Mouse (Mus musculus) intestine, postnatal 0 days (tissue): ENCODE measurements around the gene Rnf5. TPM values are rescaled to one million over a fixed set of nuclear protein-coding genes. Genes with fewer than 3 reads are reported as not detected.
A peak's percentile ranks its signal among the peaks of the same experiment; 100 is the strongest.

Source experiments
- ATAC-seq: fragments of 200-750 bp; cut with Nextera tagmentation; 2 replicates; pipeline ENCODE4 v1.8.0; 2017; ENCODE audit warnings: mild to moderate bottlenecking, moderate TSS enrichment, moderate library complexity
- H3K27ac ChIP-seq: fragments of 300-500 bp; sonication (generic); 2 replicates; pipeline ENCODE4 v1.5.1; 2014; ENCODE audit warnings: mild to moderate bottlenecking, low read depth, low read length, moderate library complexity
- H3K27me3 ChIP-seq: fragments of 300-500 bp; sonication (generic); replicated peaks from 2 replicates; pipeline ENCODE4 v1.6.1; 2014; ENCODE audit warnings: low read length, mixed read lengths; ENCODE audit not compliant: control insufficient read depth, insufficient read depth
- H3K36me3 ChIP-seq: fragments of 300-500 bp; sonication (generic); 2 replicates; pipeline ENCODE4 v1.6.1; 2014; ENCODE audit warnings: mild to moderate bottlenecking, moderate library complexity; ENCODE audit not compliant: control insufficient read depth, insufficient read depth
- H3K4me1 ChIP-seq: fragments of 300-500 bp; sonication (generic); replicated peaks from 2 replicates; pipeline ENCODE4 v1.6.1; 2014; ENCODE audit warnings: antibody characterized with exemption, low read length, mixed read lengths; ENCODE audit not compliant: control insufficient read depth, insufficient read depth
- H3K4me2 ChIP-seq: fragments of 300-500 bp; sonication (generic); replicated peaks from 2 replicates; pipeline ENCODE4 v1.6.1; 2014; ENCODE audit warnings: low read depth, mild to moderate bottlenecking, moderate library complexity
- H3K4me3 ChIP-seq: fragments of 300-500 bp; sonication (generic); 2 replicates; pipeline ENCODE4 v1.5.1; 2014; ENCODE audit warnings: low read depth, low read length
- H3K9ac ChIP-seq: fragments of 300-500 bp; sonication (generic); 2 replicates; pipeline ENCODE4 v1.6.1; 2014; ENCODE audit warnings: mild to moderate bottlenecking, low read depth, low read length
- H3K9me3 ChIP-seq: fragments of 300-500 bp; sonication (generic); 2 replicates; pipeline ENCODE4 v1.6.1; 2016; ENCODE audit warnings: mixed run types; ENCODE audit not compliant: control insufficient read depth
- CTCF ChIP-seq: sonication (generic); IDR thresholded peaks from 2 replicates; pipeline ENCODE4 v1.5.1; 2016; ENCODE audit warnings: low read depth, mild to moderate bottlenecking, control low read depth, antibody characterized with exemption, moderate library complexity
- WGBS: fragments of 180-500 bp; shearing (Covaris S2); extraction: QIAGEN DNeasy Blood & Tissue Kit; methylation state at CpG from one replicate; pipeline ENCODE4 v1.1.7; 2014; 5-methylcytosine and 5-hydroxymethylcytosine counted together
- polyA plus RNA-seq: library from polyadenylated mRNA; unstranded; fragments of >200 nt; fragmentation: Nextera tagmentation; extraction: Ambion mirVana; gene quantifications from 2 replicates; pipeline ENCODE4 v1.2.1, GENCODE M21; 2015

The Rnf5 gene
- polyA plus RNA-seq, 1 experiment from 2014 or later = 123 TPM

GRCm38 (mm10) chr17:34560438-34560837, 43.1 kb downstream of the Rnf5 start:
- H3K9ac ChIP-seq = no peak overlapping the region
- ATAC-seq = no peak
- H3K27ac ChIP-seq = no peak overlapping the region
- no peak overlapping the region for H3K4me3 ChIP-seq
- whole genome bisulfite sequencing = 93% methylated on average over 6 of the region's 6 CpGs
- no peaks in the 10 kb centered on the region for H3K36me3 ChIP-seq
- H3K27me3 ChIP-seq = no peaks in the 10 kb centered on the region
- H3K9me3 ChIP-seq = no peaks in the 10 kb centered on the region
- TF ChIP-seq CTCF = peak; percentile 29
- H3K4me1 ChIP-seq = no peaks in the 10 kb centered on the region
- H3K4me2 ChIP-seq = no peak overlapping the region

- Histone ChIP-seq H3K36me3 (no peaks in the 10 kb centered on the region), H3K4me1 (no peaks in the 10 kb centered on the region), H3K27me3 (no peaks in the 10 kb centered on the region), H3K9me3 (no peaks in the 10 kb centered on the region), H3K4me2 (peak overlapping the region; percentile 14; the same call in 1 of the 2 replicates), H3K9ac (no peak overlapping the region), H3K27ac (no peak overlapping the region), H3K4me3 (no peak overlapping the region)
- 19% methylated on average over 15 of the region's 15 CpGs for WGBS
- peak; percentile 75 for TF ChIP-seq CTCF
- ATAC-seq = peak; percentile 84
These were observed 43.6 kb downstream of the Rnf5 start for GRCm38 (mm10) chr17:34559895-34560294.

GRCm38 (mm10) chr17:34559116-34559515, 44.4 kb downstream of the Rnf5 start:
- Histone ChIP-seq H3K36me3 (no peaks in the 10 kb centered on the region), H3K4me2 (no peak overlapping the region), H3K27ac (no peak overlapping the region), H3K9ac (no peak overlapping the region), H3K9me3 (no peaks in the 10 kb centered on the region), H3K4me3 (no peak overlapping the region), H3K27me3 (no peaks in the 10 kb centered on the region), H3K4me1 (no peaks in the 10 kb centered on the region)
- TF ChIP-seq CTCF = no peak
- ATAC-seq = no peak
- 86% methylated on average over 7 of the region's 7 CpGs for WGBS

DNA sequence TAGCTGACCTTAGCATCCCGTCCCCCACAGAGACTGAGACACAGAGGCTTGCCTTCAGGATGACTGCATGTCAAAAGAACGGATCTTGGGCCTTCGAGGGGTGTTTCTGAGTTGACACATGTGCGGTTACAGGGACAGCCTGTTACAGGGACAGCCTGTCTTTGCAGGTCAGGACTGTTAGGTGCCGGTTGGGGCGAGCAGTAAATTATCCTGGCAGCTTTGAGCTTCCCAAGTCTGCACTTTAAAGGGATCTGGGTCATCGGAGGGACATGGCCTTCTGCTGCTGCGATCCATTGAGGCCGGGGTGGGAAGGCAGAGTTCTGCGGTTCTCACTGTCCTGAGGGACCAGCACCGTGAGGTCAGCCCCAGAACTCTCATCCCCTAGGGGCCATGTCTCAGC, 46.1 kb downstream of the Rnf5 start:
- no peak overlapping the region for H3K4me2 ChIP-seq
- no peaks in the 10 kb centered on the region for H3K4me1 ChIP-seq
- H3K9me3 ChIP-seq = no peaks in the 10 kb centered on the region
- WGBS = 67% methylated on average over 11 of the region's 11 CpGs
- no peak for TF ChIP-seq CTCF
- no peaks in the 10 kb centered on the region for H3K27me3 ChIP-seq
- H3K9ac ChIP-seq = no peak overlapping the region
- H3K27ac ChIP-seq = no peak overlapping the region
- no peaks in the 10 kb centered on the region for H3K36me3 ChIP-seq
- H3K4me3 ChIP-seq = no peak overlapping the region
- ATAC-seq = no peak

- no peaks in the 10 kb centered on the region for H3K36me3 ChIP-seq
- no peak overlapping the region for H3K27ac ChIP-seq
- no peak for TF ChIP-seq CTCF
- no peaks in the 10 kb centered on the region for H3K4me1 ChIP-seq
- ATAC-seq = no peak
- no peaks in the 10 kb centered on the region for H3K27me3 ChIP-seq
- no peak overlapping the region for H3K4me3 ChIP-seq
- H3K4me2 ChIP-seq = no peak overlapping the region
- H3K9me3 ChIP-seq = no peaks in the 10 kb centered on the region
- H3K9ac ChIP-seq = no peak overlapping the region
- WGBS = 68% methylated on average over 8 of the region's 8 CpGs
These were observed 47.1 kb downstream of the Rnf5 start for GRCm38 (mm10) chr17:34556406-34556805.

GRCm38 (mm10) chr17:34555483-34555882, 48.0 kb downstream of the Rnf5 start:
- H3K27me3 ChIP-seq = no peaks in the 10 kb centered on the region
- no peaks in the 10 kb centered on the region for H3K36me3 ChIP-seq
- H3K4me2 ChIP-seq = no peak overlapping the region; the same call in 1 of the 2 replicates
- 20% methylated on average over 5 of the region's 5 CpGs for WGBS
- H3K27ac ChIP-seq = no peak overlapping the region
- no peaks in the 10 kb centered on the region for H3K4me1 ChIP-seq
- no peak overlapping the region for H3K4me3 ChIP-seq
- TF ChIP-seq CTCF = peak; percentile 95
- H3K9ac ChIP-seq = no peak overlapping the region
- peak; percentile 32; the same call in 1 of the 2 replicates for ATAC-seq
- no peaks in the 10 kb centered on the region for H3K9me3 ChIP-seq

Other genes with a start within 250 kb of the Rnf5 start
- 43.0 and 43.4 TPM in 2 replicates for gene Btnl2, start 248.9 kb downstream of the Rnf5 start, polyA plus RNA-seq
- 114 and 119 TPM in 2 replicates for gene Btnl1, start 226.6 kb downstream of the Rnf5 start, polyA plus RNA-seq
- gene BC051142, start 204.9 kb downstream of the Rnf5 start, polyA plus RNA-seq = 1.6 and 1.7 TPM in 2 replicates
- gene Btnl4, start 126.4 kb downstream of the Rnf5 start, polyA plus RNA-seq = 20.2 and 25.1 TPM in 2 replicates
- gene Btnl6, start 86.3 kb downstream of the Rnf5 start, polyA plus RNA-seq = 85.8 and 97.6 TPM in 2 replicates
- gene Notch4, start 39.4 kb downstream of the Rnf5 start, polyA plus RNA-seq = 1.4 and 3.2 TPM in 2 replicates
- gene Gpsm3, start 13.9 kb downstream of the Rnf5 start, polyA plus RNA-seq = 8.6 and 10.6 TPM in 2 replicates
- gene Pbx2, start 12.4 kb downstream of the Rnf5 start, polyA plus RNA-seq = 6.1 and 6.5 TPM in 2 replicates
- gene Ager, start 5.8 kb downstream of the Rnf5 start, polyA plus RNA-seq = 1.3 and 1.5 TPM in 2 replicates
- 53.2 and 55.6 TPM in 2 replicates for gene Agpat1, start 572 bp upstream of the Rnf5 start, polyA plus RNA-seq
- 2.5 and 2.7 TPM in 2 replicates for gene Egfl8, start 12.3 kb upstream of the Rnf5 start, polyA plus RNA-seq
- 17.2 and 18.0 TPM in 2 replicates for gene Ppt2, start 24.8 kb upstream of the Rnf5 start, polyA plus RNA-seq
- 0.27 and 0.47 TPM in 2 replicates for gene Prrt1, start 25.8 kb upstream of the Rnf5 start, polyA plus RNA-seq
- 8.8 and 9.2 TPM in 2 replicates for gene Fkbpl, start 41.1 kb upstream of the Rnf5 start, polyA plus RNA-seq
- gene Atf6b, start 43.5 kb upstream of the Rnf5 start, polyA plus RNA-seq = 22.9 and 23.1 TPM in 2 replicates
- gene Tnxb, start 66.8 kb upstream of the Rnf5 start, polyA plus RNA-seq = 1.4 and 1.9 TPM in 2 replicates
- 1.2 and 1.6 TPM in 2 replicates for gene C4b, start 140.2 kb upstream of the Rnf5 start, polyA plus RNA-seq
- 0.18 and 0.25 TPM in 2 replicates for gene Cyp21a1, start 200.9 kb upstream of the Rnf5 start, polyA plus RNA-seq
- gene Stk19, start 233.3 kb upstream of the Rnf5 start, polyA plus RNA-seq = 29.1 and 34.0 TPM in 2 replicates
- 42.5 and 44.2 TPM in 2 replicates for gene Dxo, start 233.3 kb upstream of the Rnf5 start, polyA plus RNA-seq
- gene Skiv2l, start 246.5 kb upstream of the Rnf5 start, polyA plus RNA-seq = 18.3 and 20.8 TPM in 2 replicates
- 55.7 and 57.8 TPM in 2 replicates for gene Nelfe, start 246.7 kb upstream of the Rnf5 start, polyA plus RNA-seq